Mouse (Mus musculus) neural tube, embryonic 14.5 days (tissue): ENCODE measurements at regions not wholly inside any gene's neighbourhood (a gene's known extent, or its start where the extent isn't known, plus 50 kb on each side); places are given as distances from the start of the nearest gene placed in this dataset.

ENCODE experiments used
- ATAC-seq: fragments of 200-750 bp; cut with Nextera tagmentation; 2 replicates; pipeline ENCODE4 v1.8.0; 2017; ENCODE audit warnings: low read depth, mild to moderate bottlenecking, moderate TSS enrichment, moderate library complexity
- H3K27ac ChIP-seq: fragments of 300-500 bp; sonication (generic); 2 replicates; pipeline ENCODE4 v1.5.1; 2014; ENCODE audit warnings: low read depth, mild to moderate bottlenecking, control low read depth, low read length, moderate library complexity, mixed read lengths
- H3K27me3 ChIP-seq: fragments of 300-500 bp; sonication (generic); 2 replicates; pipeline ENCODE4 v1.6.1; 2014; ENCODE audit warnings: low read length; ENCODE audit not compliant: control insufficient read depth, insufficient read depth
- H3K36me3 ChIP-seq: fragments of 300-500 bp; sonication (generic); 2 replicates; pipeline ENCODE4 v1.6.1; 2014; ENCODE audit warnings: low read length, mixed read lengths; ENCODE audit not compliant: control insufficient read depth, insufficient read depth
- H3K4me1 ChIP-seq: fragments of 300-500 bp; sonication (generic); 2 replicates; pipeline ENCODE4 v1.6.1; 2014; ENCODE audit warnings: low read length; ENCODE audit not compliant: control insufficient read depth, insufficient read depth
- H3K4me2 ChIP-seq: fragments of 300-500 bp; sonication (generic); 2 replicates; pipeline ENCODE4 v1.6.1; 2014; ENCODE audit warnings: mild to moderate bottlenecking, low read depth, low read length, control low read depth
- H3K4me3 ChIP-seq: fragments of 300-500 bp; sonication (generic); 2 replicates; pipeline ENCODE4 v1.5.1; 2014; ENCODE audit warnings: low read depth, low read length, control low read depth, mixed read lengths
- H3K9ac ChIP-seq: fragments of 300-500 bp; sonication (generic); replicated peaks from 2 replicates; pipeline ENCODE4 v1.6.1; 2014; ENCODE audit warnings: low read depth, mild to moderate bottlenecking, control low read depth, low read length, mixed read lengths
- H3K9me3 ChIP-seq: fragments of 300-500 bp; sonication (generic); 2 replicates; pipeline ENCODE4 v1.6.1; 2016; ENCODE audit warnings: low read length; ENCODE audit not compliant: control insufficient read depth
- WGBS: fragments of 180-500 bp; shearing (Covaris S2); extraction: QIAGEN DNeasy Blood & Tissue Kit; methylation state at CpG from one replicate; pipeline ENCODE4 v1.1.7; 2014; 5-methylcytosine and 5-hydroxymethylcytosine counted together

- Histone ChIP-seq H3K4me2 (no peak overlapping the region; the same call in 1 of the 2 replicates), H3K27me3 (no peaks in the 10 kb centered on the region), H3K36me3 (no peaks in the 10 kb centered on the region), H3K4me3 (no peak overlapping the region), H3K9me3 (no peaks in the 10 kb centered on the region), H3K4me1 (no peaks in the 10 kb centered on the region), H3K9ac (no peak overlapping the region), H3K27ac (no peak overlapping the region)
- WGBS: 16% methylated on average over 18 of the region's 18 CpGs
- no peak for ATAC-seq
Observed at GRCm38 (mm10) chr13:60497714-60498400, 103.9 kb upstream of the Dapk1 start.

GRCm38 (mm10) chr13:60504196-60504595 lies 97.6 kb upstream of the Dapk1 start:
- H3K27me3 ChIP-seq: no peaks in the 10 kb centered on the region
- WGBS: 89% methylated on average over 2 of the region's 2 CpGs
- no peaks in the 10 kb centered on the region for H3K36me3 ChIP-seq
- no peak for ATAC-seq
- no peak overlapping the region for H3K4me2 ChIP-seq
- no peak overlapping the region for H3K9ac ChIP-seq
- H3K4me1 ChIP-seq: no peaks in the 10 kb centered on the region
- no peak overlapping the region for H3K27ac ChIP-seq
- H3K4me3 ChIP-seq: no peak overlapping the region
- no peaks in the 10 kb centered on the region for H3K9me3 ChIP-seq

GRCm38 (mm10) chr13:60507611-60508010 lies 94.1 kb upstream of the Dapk1 start:
- Histone ChIP-seq H3K4me2 (no peak overlapping the region), H3K36me3 (no peaks in the 10 kb centered on the region), H3K27me3 (no peaks in the 10 kb centered on the region), H3K4me3 (no peak overlapping the region), H3K9ac (no peak overlapping the region), H3K4me1 (no peaks in the 10 kb centered on the region), H3K27ac (no peak overlapping the region), H3K9me3 (no peaks in the 10 kb centered on the region)
- ATAC-seq: no peak
- 97% methylated on average over 3 of the region's 3 CpGs for WGBS

GRCm38 (mm10) chr13:60508054-60508453 lies 93.7 kb upstream of the Dapk1 start:
- H3K4me3 ChIP-seq: no peak overlapping the region
- no peak overlapping the region for H3K9ac ChIP-seq
- no peaks in the 10 kb centered on the region for H3K27me3 ChIP-seq
- no peak overlapping the region for H3K4me2 ChIP-seq
- no peak for ATAC-seq
- 86% methylated on average over 4 of the region's 4 CpGs for WGBS
- no peak overlapping the region for H3K27ac ChIP-seq
- H3K4me1 ChIP-seq: no peaks in the 10 kb centered on the region
- H3K9me3 ChIP-seq: no peaks in the 10 kb centered on the region
- no peaks in the 10 kb centered on the region for H3K36me3 ChIP-seq

- ATAC-seq: no peak
- Histone ChIP-seq H3K9me3 (no peaks in the 10 kb centered on the region), H3K27ac (no peak overlapping the region), H3K4me3 (no peak overlapping the region), H3K9ac (no peak overlapping the region), H3K36me3 (no peaks in the 10 kb centered on the region), H3K4me1 (no peaks in the 10 kb centered on the region), H3K27me3 (no peaks in the 10 kb centered on the region), H3K4me2 (no peak overlapping the region)
- 87% methylated on average over 5 of the region's 5 CpGs for WGBS
Observed at GRCm38 (mm10) chr13:60508856-60509255, 92.9 kb upstream of the Dapk1 start.

- Histone ChIP-seq H3K9me3 (no peaks in the 10 kb centered on the region), H3K36me3 (no peaks in the 10 kb centered on the region), H3K4me1 (no peaks in the 10 kb centered on the region), H3K4me3 (no peak overlapping the region), H3K4me2 (no peak overlapping the region), H3K27me3 (no peaks in the 10 kb centered on the region), H3K27ac (no peak overlapping the region), H3K9ac (no peak overlapping the region)
- ATAC-seq: no peak
- 94% methylated on average over 7 of the region's 7 CpGs for WGBS
Observed at GRCm38 (mm10) chr13:60511101-60511500, 90.6 kb upstream of the Dapk1 start.

GRCm38 (mm10) chr13:60511628-60512027 lies 90.1 kb upstream of the Dapk1 start:
- Histone ChIP-seq H3K9me3 (no peaks in the 10 kb centered on the region), H3K27ac (no peak overlapping the region), H3K9ac (no peak overlapping the region), H3K36me3 (no peaks in the 10 kb centered on the region), H3K27me3 (no peaks in the 10 kb centered on the region), H3K4me3 (no peak overlapping the region), H3K4me2 (no peak overlapping the region), H3K4me1 (no peaks in the 10 kb centered on the region)
- 90% methylated on average over 8 of the region's 8 CpGs for WGBS
- no peak for ATAC-seq

GRCm38 (mm10) chr13:60513756-60514155 lies 88.0 kb upstream of the Dapk1 start:
- Histone ChIP-seq H3K36me3 (no peaks in the 10 kb centered on the region), H3K4me3 (no peak overlapping the region), H3K9me3 (no peaks in the 10 kb centered on the region), H3K27ac (no peak overlapping the region), H3K4me1 (no peaks in the 10 kb centered on the region), H3K9ac (no peak overlapping the region), H3K4me2 (no peak overlapping the region), H3K27me3 (no peaks in the 10 kb centered on the region)
- no peak for ATAC-seq
- 50% methylated on average over 7 of the region's 7 CpGs for whole genome bisulfite sequencing

- ATAC-seq: no peak
- H3K9me3 ChIP-seq: no peaks in the 10 kb centered on the region
- H3K27ac ChIP-seq: no peak overlapping the region
- H3K4me2 ChIP-seq: no peak overlapping the region
- 92% methylated on average over 9 of the region's 9 CpGs for WGBS
- no peaks in the 10 kb centered on the region for H3K36me3 ChIP-seq
- no peaks in the 10 kb centered on the region for H3K4me1 ChIP-seq
- no peaks in the 10 kb centered on the region for H3K27me3 ChIP-seq
- no peak overlapping the region for H3K9ac ChIP-seq
- H3K4me3 ChIP-seq: no peak overlapping the region
Observed at GRCm38 (mm10) chr13:60514806-60515205, 86.9 kb upstream of the Dapk1 start.
